Mouse (Mus musculus) embryo, embryonic 10 days (tissue): ENCODE measurements at regions not wholly inside any gene's neighbourhood (a gene's known extent, or its start where the extent isn't known, plus 50 kb on each side); places are given as distances from the start of the nearest gene placed in this dataset.
A peak's percentile ranks its signal among the peaks of the same experiment; 100 is the strongest.

Experiments
- DNase-seq: peaks from one replicate; pipeline ENCODE4 v3.0.0-alpha.2; 2015; ENCODE audit warnings: low spot score

- no peak for DNase-seq
These were observed 274.5 kb upstream of the Auts2 start for GRCm38 (mm10) chr5:132817665-132818064.

GRCm38 (mm10) chr5:132809181-132809580 is 266.0 kb upstream of the Auts2 start:
- no peak for DNase-seq

- DNase-seq, result no peak
These were observed 252.9 kb upstream of the Auts2 start for GRCm38 (mm10) chr5:132796061-132796460.

GRCm38 (mm10) chr5:132792484-132792883 is 249.3 kb upstream of the Auts2 start:
- DNase-seq, result peak; percentile 45

GRCm38 (mm10) chr5:132785291-132785690 is 242.1 kb upstream of the Auts2 start:
- no peak for DNase-seq

GRCm38 (mm10) chr5:132784791-132785190 is 241.6 kb upstream of the Auts2 start:
- no peak for DNase-seq

GRCm38 (mm10) chr5:132774141-132774680 is 231.1 kb upstream of the Auts2 start:
- no peak for DNase-seq

- no peak for DNase-seq
These were observed 217.3 kb upstream of the Auts2 start for GRCm38 (mm10) chr5:132760396-132760795.

GRCm38 (mm10) chr5:132759751-132760150 is 216.6 kb upstream of the Auts2 start:
- DNase-seq, result no peak

GRCm38 (mm10) chr5:132758941-132759340 is 215.8 kb upstream of the Auts2 start:
- DNase-seq, result no peak

- DNase-seq, result no peak
These were observed 194.8 kb upstream of the Auts2 start for GRCm38 (mm10) chr5:132737966-132738365.

GRCm38 (mm10) chr5:132728689-132729189 is 185.6 kb upstream of the Auts2 start:
- no peak for DNase-seq

GRCm38 (mm10) chr5:132724467-132724866 is 181.3 kb upstream of the Auts2 start:
- no peak for DNase-seq

- no peak for DNase-seq
These were observed 167.2 kb upstream of the Auts2 start for GRCm38 (mm10) chr5:132710301-132710700.

- no peak for DNase-seq
These were observed 164.4 kb upstream of the Auts2 start for GRCm38 (mm10) chr5:132707531-132707930.

GRCm38 (mm10) chr5:132703455-132704100 is 160.4 kb upstream of the Auts2 start:
- DNase-seq, result no peak

- DNase-seq, result no peak
These were observed 159.4 kb upstream of the Auts2 start for GRCm38 (mm10) chr5:132702573-132702972.

- no peak for DNase-seq
These were observed 147.6 kb upstream of the Auts2 start for GRCm38 (mm10) chr5:132690784-132691183.

GRCm38 (mm10) chr5:132675261-132675660 is 132.1 kb upstream of the Auts2 start:
- no peak for DNase-seq

- DNase-seq, result peak; percentile 49
These were observed 130.6 kb upstream of the Auts2 start for GRCm38 (mm10) chr5:132673599-132674305.

GRCm38 (mm10) chr5:132671496-132671895 is 128.4 kb upstream of the Auts2 start:
- no peak for DNase-seq

GRCm38 (mm10) chr5:132667316-132667715 is 124.2 kb upstream of the Auts2 start:
- no peak for DNase-seq

- DNase-seq, result no peak
These were observed 118.1 kb upstream of the Auts2 start for GRCm38 (mm10) chr5:132661266-132661665.
